ENCODE assay signal across 10 mouse cellular contexts in genomic region chr13:43159429-43159828, GRCm38 (mm10). TPM values are rescaled to one million over a fixed set of nuclear protein-coding genes. Genes with fewer than 3 reads are reported as not detected.
DNase-seq lines count a peak whose midpoint lies in the region; ATAC-seq lines count a peak whose summit lies in the region.
"Had no signal": no experiment of that assay in that cellular context is flagged by ENCODE, and none has a peak within 500 bp of the region (broad histone marks: within the 10 kb centered on the region; RNA-seq: fewer than 3 reads in every experiment).

No protein-coding gene starts in this region.

- H3K27me3 ChIP-seq in heart, embryonic 10.5 days (ENCODE audit: insufficient read depth, poor library complexity, severe bottlenecking), result no peaks in the 10 kb centered on the region
- no peaks in the 10 kb centered on the region for H3K27me3 ChIP-seq in neural tube, embryonic 14.5 days (ENCODE audit: control insufficient read depth, insufficient read depth, low read length)
- H3K27me3 ChIP-seq: midbrain, embryonic 12.5 days had no signal

- H3K4me1 ChIP-seq in heart, embryonic 10.5 days, result peaks cover 7% of the 10 kb centered on the region; the same call in 1 of the 2 replicates
- no peaks in the 10 kb centered on the region for H3K4me1 ChIP-seq in neural tube, embryonic 14.5 days (ENCODE audit: control insufficient read depth, insufficient read depth, low read length)
- H3K4me1 ChIP-seq: midbrain, embryonic 12.5 days had no signal

- intact Hi-C loops in heart, postnatal 14 days (cut with DNase I), result no loop called here

- H3K9me3 ChIP-seq in heart, embryonic 10.5 days, result no peaks in the 10 kb centered on the region
- H3K9me3 ChIP-seq in neural tube, embryonic 14.5 days (ENCODE audit: control insufficient read depth, low read length), result no peaks in the 10 kb centered on the region
- H3K9me3 ChIP-seq: midbrain, embryonic 12.5 days had no signal

- 0 out of 2 replicates have a peak, but pooled peaks have one; percentile 2 for ATAC-seq in neural tube, embryonic 14.5 days (ENCODE audit: low read depth)

- DNase-seq in heart, adult 18-20 months, result peak; percentile 36 to 47
- DNase-seq in heart, embryonic 10.5 days (ENCODE audit: low spot score), result no peak
- DNase-seq in heart, postnatal 14 days, result peak; percentile 42 to 59
- DNase-seq in kidney, postnatal 36 days, result peak; percentile 36 to 46
- no peak for DNase-seq in thymus, postnatal 36 days
- DNase-seq in liver, result no peak
- DNase-seq in right cerebral cortex, postnatal 25 days, result no peak
- DNase-seq: B cell, adult 2 months had no signal

- H3K4me3 ChIP-seq in heart, embryonic 10.5 days, result no peak overlapping the region
- H3K4me3 ChIP-seq in neural tube, embryonic 14.5 days (ENCODE audit: low read depth, low read length), result no peak overlapping the region
- H3K4me3 ChIP-seq: midbrain, embryonic 12.5 days had no signal

- no peak overlapping the region for H3K9ac ChIP-seq in neural tube, embryonic 14.5 days (replicated peaks; ENCODE audit: low read depth, low read length)
- H3K9ac ChIP-seq: midbrain, embryonic 12.5 days had no signal

- no peak overlapping the region for H3K27ac ChIP-seq in heart, embryonic 10.5 days
- H3K27ac ChIP-seq in neural tube, embryonic 14.5 days (ENCODE audit: low read depth, low read length), result no peak overlapping the region
- H3K27ac ChIP-seq: midbrain, embryonic 12.5 days had no signal

- peaks cover 24% of the 10 kb centered on the region for H3K36me3 ChIP-seq in heart, embryonic 10.5 days
- 0 out of 2 replicates have a peak, but pooled peaks cover 6% of the 10 kb centered on the region for H3K36me3 ChIP-seq in neural tube, embryonic 14.5 days (ENCODE audit: control insufficient read depth, insufficient read depth, low read length)

- 51% methylated on average over 3 of the region's 3 CpGs for WGBS in heart, embryonic 10.5 days
- 53% methylated on average over 3 of the region's 3 CpGs for WGBS in neural tube, embryonic 14.5 days

- no peak overlapping the region for H3K4me2 ChIP-seq in neural tube, embryonic 14.5 days (ENCODE audit: low read depth, low read length)
- H3K4me2 ChIP-seq: midbrain, embryonic 12.5 days had no signal

RNA-seq across cellular contexts. Expression of gene Tbc1d7, which starts 11.9 kb away (rescaled TPM):
- 10 to 100 TPM; 26.7 to 34.9 TPM for total RNA-seq in heart, adult 18-20 months (2021)
- polyA plus RNA-seq in heart, embryonic 10.5 days (2016; fragmentation: Nextera tagmentation; extraction: Ambion mirVana), result 55.0 and 55.8 TPM in 2 replicates
- 10 to 100 TPM; 29.7 to 35.3 TPM for total RNA-seq in heart, postnatal 14 days (2021)
- 89.5 and 90.5 TPM in 2 replicates for polyA plus RNA-seq in neural tube, embryonic 14.5 days (2014; fragmentation: Nextera tagmentation; extraction: Ambion mirVana)

Comparison
In these comparisons a context has a peak if more than half of its experiments do, and no peak if none do; other contexts are left out.
1. DNase-seq: peak in heart, adult 18-20 months (2 of 2), heart, postnatal 14 days (2 of 2) and kidney, postnatal 36 days (2 of 2); none in heart, embryonic 10.5 days (single experiment), thymus, postnatal 36 days (0 of 2), liver (single experiment) and right cerebral cortex, postnatal 25 days (single experiment).